Mouse (Mus musculus) myocyte (in vitro differentiated cells): Measurements from ENCODE around the gene Srsf3.

Experiments used
- MAX ChIP-seq: IDR thresholded peaks from one replicate; pipeline ENCODE4 v1.6.1; 2011; ENCODE audit warnings: low read depth, mild to moderate bottlenecking, control low read depth
- MYOD1 ChIP-seq, 3 experiments: IDR thresholded peaks; one replicate each; pipeline ENCODE4 v1.6.1; 2011; ENCODE audit warnings: control low read depth in 2 of 3, low read depth in 2 of 3, mild to moderate bottlenecking in 2 of 3, moderate library complexity in 1 of 3; ENCODE audit not compliant: insufficient read length in 2 of 3, control insufficient read depth in 1 of 3
- POLR2A ChIP-seq: IDR thresholded peaks from one replicate; pipeline ENCODE4 v1.6.1; 2011; ENCODE audit warnings: low read depth, mild to moderate bottlenecking, control low read depth, moderate library complexity; ENCODE audit not compliant: insufficient read length
- POLR2AphosphoS2 ChIP-seq: IDR thresholded peaks from one replicate; pipeline ENCODE4 v1.6.1; 2011; ENCODE audit warnings: low read depth, control low read depth; ENCODE audit not compliant: insufficient read length
- REST ChIP-seq: IDR thresholded peaks from one replicate; pipeline ENCODE4 v1.6.1; 2011; ENCODE audit warnings: mild to moderate bottlenecking, control low read depth, moderate library complexity; ENCODE audit not compliant: insufficient read depth, insufficient read length
- TCF12 ChIP-seq: IDR thresholded peaks from one replicate; pipeline ENCODE4 v1.6.1; 2011; ENCODE audit warnings: mild to moderate bottlenecking, control low read depth; ENCODE audit not compliant: poor library complexity, insufficient read depth, severe bottlenecking

DNA sequence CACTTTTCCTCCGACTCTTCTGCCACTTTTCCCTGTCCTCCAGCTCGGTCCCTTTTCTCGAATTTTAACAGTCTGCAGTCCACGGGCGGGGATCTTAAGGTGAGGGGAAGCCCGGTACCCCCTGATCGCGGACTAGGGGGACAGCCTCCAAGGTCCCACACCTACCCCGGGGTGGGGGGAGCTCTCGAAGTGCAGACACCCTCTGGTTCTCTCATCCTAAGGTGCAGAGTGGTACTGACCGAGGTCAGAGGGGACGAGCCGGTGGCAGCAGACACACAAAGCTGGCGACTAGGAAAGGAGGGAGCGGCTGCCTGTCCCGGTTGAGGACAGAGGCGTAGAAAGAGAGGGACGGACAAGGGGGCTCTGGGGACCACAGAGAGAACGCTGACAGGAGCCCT lies 25.2 kb upstream of the Srsf3 start:
- TF ChIP-seq POLR2A (no peak), MAX (no peak), REST (no peak), TCF12 (no peak), POLR2AphosphoS2 (no peak), MYOD1 (IDR thresholded peaks at IDR 0.05; ENCODE audit: control insufficient read depth in 1 of 3, insufficient read length in 2 of 3, low read depth in 2 of 3) (no peak)
